Mouse (Mus musculus): Measurements from ENCODE around the gene Irf6. TPM values are rescaled to one million over a fixed set of nuclear protein-coding genes. Genes with fewer than 3 reads are reported as not detected.

The Irf6 gene
- total RNA-seq, 2 experiments from 2014 or later = 2.4 to 3.5 TPM

DNA sequence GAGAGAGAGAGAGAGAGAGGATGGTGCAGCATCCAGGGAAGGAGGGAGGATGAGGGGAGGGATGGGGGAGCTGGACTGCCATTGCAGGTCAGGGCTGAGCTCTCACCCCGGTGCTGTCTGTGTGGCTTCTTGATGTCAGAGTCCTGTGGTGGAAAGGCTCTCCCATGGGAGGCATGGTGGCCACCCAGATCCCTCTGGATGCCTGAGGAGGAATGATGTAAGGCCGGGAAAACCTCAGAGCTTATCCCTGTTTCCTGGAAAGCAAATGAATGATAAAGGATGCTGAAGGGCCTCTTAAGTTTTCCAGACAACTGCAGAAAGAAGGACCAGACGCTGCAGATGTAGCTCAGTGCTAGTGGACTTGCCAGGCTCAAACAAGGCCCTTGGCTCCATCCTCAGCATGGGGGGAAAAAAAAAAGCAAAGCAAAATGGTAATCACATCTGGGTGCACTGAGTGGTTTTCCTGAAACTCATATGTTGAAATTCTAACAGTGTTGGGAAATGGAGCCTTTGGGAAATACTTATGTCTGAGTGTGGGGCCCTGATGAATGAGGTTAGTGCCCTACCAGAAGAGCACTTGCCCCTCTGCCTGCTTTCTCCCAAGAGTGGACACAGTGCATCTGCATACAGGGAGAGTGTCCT, 42.4 kb downstream of the Irf6 start:
- intact Hi-C loops (cut with DNase I) = no loop called here
- no peak for DNase-seq (ENCODE audit: low spot score)

- intact Hi-C loops (cut with DNase I) = no loop called here
- DNase-seq (ENCODE audit: low spot score) = no peak
These were observed 44.7 kb downstream of the Irf6 start for GRCm38 (mm10) chr1:193197494-193198205.

DNA sequence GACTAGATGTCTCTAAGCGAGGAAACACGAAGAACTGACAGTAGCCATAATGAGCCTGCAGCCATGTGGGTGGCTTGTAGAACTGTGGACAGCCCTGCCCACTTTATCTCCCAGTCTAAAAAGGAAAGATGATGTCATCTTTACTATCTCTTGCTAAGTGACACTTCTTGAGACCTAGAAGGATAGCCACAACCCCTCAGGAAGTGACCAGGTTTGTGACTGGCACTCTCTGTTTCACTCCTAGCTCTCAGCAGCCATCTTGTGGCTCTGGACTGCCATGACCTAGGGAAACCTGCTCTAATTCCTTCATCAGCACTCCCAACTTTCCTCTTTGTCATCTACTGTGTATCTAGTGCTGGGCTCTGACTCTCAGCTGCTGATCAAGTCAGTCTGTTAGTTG, 45.4 kb downstream of the Irf6 start:
- intact Hi-C loops (cut with DNase I) = no loop called here
- no peak for DNase-seq (ENCODE audit: low spot score)

GRCm38 (mm10) chr1:193200640-193201382, 47.9 kb downstream of the Irf6 start:
- intact Hi-C loops (cut with DNase I) = no loop called here
- no peak for DNase-seq (ENCODE audit: low spot score)

- intact Hi-C loops (cut with DNase I) = no loop called here
- no peak for DNase-seq (ENCODE audit: low spot score)
These were observed 48.5 kb downstream of the Irf6 start, which contains the start of gene Traf3ip3 for GRCm38 (mm10) chr1:193201383-193201778. Gene Traf3ip3, minus strand, starts transcription at chr1:193201703.

GRCm38 (mm10) chr1:193203821-193204220, 50.9 kb downstream of the Irf6 start:
- DNase-seq (ENCODE audit: low spot score) = no peak
- intact Hi-C loops (cut with DNase I) = no loop called here

DNA sequence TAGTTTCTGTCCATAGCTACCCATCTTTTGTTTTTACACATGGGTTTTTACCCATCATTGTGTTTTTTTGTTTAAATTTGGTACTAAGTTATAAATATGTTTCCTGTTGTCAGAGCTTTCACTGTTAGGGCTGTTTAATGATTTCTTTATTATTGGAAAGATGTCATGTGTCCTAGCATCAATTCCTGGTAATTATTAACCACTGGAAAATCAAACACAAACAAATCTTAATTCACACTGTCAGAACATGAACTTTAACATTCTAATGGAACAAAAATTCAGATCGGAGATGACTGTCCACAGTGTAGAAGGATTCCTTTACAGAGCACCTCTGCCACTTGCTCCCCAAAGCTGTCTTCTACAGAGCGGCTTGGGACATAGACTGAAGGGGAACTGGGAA, 52.5 kb downstream of the Irf6 start:
- DNase-seq (ENCODE audit: low spot score) = no peak
- intact Hi-C loops (cut with DNase I) = loop anchor here (5.0 kb wide), 1 partner anchor 177 kb away; no protein-coding TSS in a partner anchor

- DNase-seq (ENCODE audit: low spot score) = no peak
- intact Hi-C loops (cut with DNase I) = loop anchor here (5.0 kb wide), 1 partner anchor 175 kb away; no protein-coding TSS in a partner anchor
These were observed 54.6 kb downstream of the Irf6 start, which contains the start of gene Lamb3 for GRCm38 (mm10) chr1:193207503-193207902. Gene Lamb3, plus strand, starts transcription at chr1:193207699.

DNA sequence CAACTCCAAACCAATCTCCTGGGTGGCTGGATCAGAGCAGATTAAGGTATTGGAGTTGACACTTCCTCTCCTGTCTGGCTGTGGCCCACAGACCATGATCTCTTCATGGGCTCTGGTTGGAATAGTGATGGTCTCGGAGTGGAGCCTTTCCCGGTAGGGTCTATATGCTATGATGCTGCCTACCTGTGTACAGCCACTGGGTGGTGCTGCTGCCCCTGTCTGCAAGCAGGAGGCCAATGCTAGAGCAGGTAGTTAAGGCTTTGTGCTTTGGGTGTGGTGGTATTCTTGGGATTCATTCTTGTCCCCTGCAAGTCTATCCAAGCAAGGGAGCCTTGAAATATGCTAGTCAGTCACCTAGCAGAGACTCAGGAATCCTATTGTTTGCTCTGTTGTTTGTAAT, 55.3 kb downstream of the Irf6 start:
- intact Hi-C loops (cut with DNase I) = loop anchor here (1.0 to 5.0 kb wide), 2 partner anchors 116 to 174 kb away; no protein-coding TSS in a partner anchor
- no peak for DNase-seq (ENCODE audit: low spot score)

DNA sequence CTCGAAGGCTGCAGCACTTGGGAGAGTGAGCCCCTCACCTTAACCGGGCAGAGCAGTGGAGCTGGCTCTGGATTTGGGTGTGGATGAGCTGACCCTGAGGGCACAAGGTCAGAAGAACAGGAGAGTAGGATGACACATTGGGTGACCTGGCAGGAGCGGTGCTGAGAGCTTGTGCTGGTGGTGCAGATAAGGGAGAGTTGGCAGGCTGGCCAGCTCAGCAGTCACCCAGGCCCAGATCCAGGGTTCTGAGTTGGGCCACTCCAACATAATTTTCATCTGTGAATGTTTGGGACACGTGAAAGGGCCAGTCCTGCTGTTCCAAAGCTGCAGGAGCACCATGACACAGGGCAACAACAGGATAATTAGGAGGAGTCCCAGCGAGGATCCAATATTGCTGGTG, 58.5 kb downstream of the Irf6 start:
- no peak for DNase-seq (ENCODE audit: low spot score)
- intact Hi-C loops (cut with DNase I) = loop anchor here (5.0 kb wide), 1 partner anchor 41 kb away; no protein-coding TSS in a partner anchor

DNA sequence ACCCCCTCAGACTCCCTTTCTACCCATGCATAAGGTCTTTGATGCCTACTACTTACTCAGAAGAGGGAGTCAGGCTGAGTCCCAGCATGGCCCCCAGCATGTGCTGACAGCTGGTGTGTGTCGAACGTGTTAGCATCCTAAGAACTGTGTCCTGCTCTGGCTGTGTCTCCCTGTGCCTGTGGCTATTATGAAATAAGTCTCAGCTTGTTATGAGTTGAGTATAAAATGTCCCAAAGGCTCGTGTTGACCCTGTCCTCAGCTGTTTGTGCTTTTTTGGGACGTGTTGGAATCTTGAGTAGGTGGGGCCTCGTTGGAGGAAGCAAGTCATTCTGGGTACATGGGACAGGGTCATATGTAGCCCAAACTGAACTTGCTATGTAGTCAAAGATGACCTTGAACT, 61.1 kb downstream of the Irf6 start:
- no peak for DNase-seq (ENCODE audit: low spot score)
- intact Hi-C loops (cut with DNase I) = loop anchor here (5.0 kb wide), 1 partner anchor 38 kb away; no protein-coding TSS in a partner anchor

GRCm38 (mm10) chr1:193216000-193216399, 63.1 kb downstream of the Irf6 start:
- DNase-seq (ENCODE audit: low spot score) = no peak
- intact Hi-C loops (cut with DNase I) = no loop called here

GRCm38 (mm10) chr1:193220408-193220807, 67.5 kb downstream of the Irf6 start:
- no peak for DNase-seq (ENCODE audit: low spot score)
- intact Hi-C loops (cut with DNase I) = no loop called here

Other genes starting within 250 kb of the Irf6 start
- gene Syt14, start 117.3 kb upstream of the Irf6 start, total RNA-seq (2021) = under 1 TPM; 0.23 to 0.42 TPM
- gene Diexf, start 22.8 kb upstream of the Irf6 start, total RNA-seq (2021) = 1 to 10 TPM; 8.2 to 9.5 TPM
- gene A130010J15Rik, start 14.9 kb downstream of the Irf6 start, total RNA-seq (2021) = 1 to 10 TPM; 2.9 to 3.0 TPM
- gene Traf3ip3, start 48.6 kb downstream of the Irf6 start, total RNA-seq (2021) = 1 to 10 TPM; 1.1 to 1.4 TPM
- 10 to 100 TPM; 13.7 to 14.9 TPM for gene Lamb3, start 54.6 kb downstream of the Irf6 start, total RNA-seq (2021)
- 1 to 10 TPM; 6.7 to 7.2 TPM for gene Hsd11b1, start 111.0 kb downstream of the Irf6 start, total RNA-seq (2021)
- 10 to 100 TPM; 64.5 to 74.4 TPM for gene G0s2, start 120.1 kb downstream of the Irf6 start, total RNA-seq (2021)
- gene Camk1g, start 217.2 kb downstream of the Irf6 start, total RNA-seq (2021) = under 1 TPM; 0.39 to 0.62 TPM